Mouse (Mus musculus): Measurements from ENCODE around the gene S100a16.

The S100a16 gene

DNA sequence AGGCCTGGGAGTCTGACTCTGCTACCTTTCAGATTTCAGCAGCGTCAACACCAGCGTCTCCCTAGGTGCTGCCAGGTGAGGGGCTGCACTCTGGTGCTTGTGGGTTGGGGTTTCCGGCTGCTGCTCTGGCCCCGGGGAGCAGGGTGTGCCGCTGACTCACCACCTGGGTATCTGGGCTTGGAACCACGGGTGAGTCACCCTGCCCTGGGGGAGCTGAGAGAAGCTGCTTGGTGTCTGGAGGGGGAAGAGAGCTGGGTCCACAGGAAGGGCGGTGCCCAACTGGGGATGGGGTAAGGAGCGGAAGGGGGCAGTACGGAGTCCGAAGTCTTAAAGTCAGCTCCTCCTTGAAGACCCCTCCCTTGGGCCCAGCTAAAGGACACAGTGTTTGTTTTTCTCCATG is 49.9 kb downstream of the S100a16 start:
- DNase-seq (ENCODE audit: low spot score), result no peak

GRCm38 (mm10) chr3:90587361-90588101 is 50.5 kb downstream of the S100a16 start:
- peak; percentile 28 for DNase-seq (ENCODE audit: low spot score)

- DNase-seq (ENCODE audit: low spot score), result no peak
These were observed 52.3 kb downstream of the S100a16 start for GRCm38 (mm10) chr3:90589390-90589789.

- DNase-seq (ENCODE audit: low spot score), result no peak
These were observed 52.9 kb downstream of the S100a16 start, which contains the start of gene S100a2 for GRCm38 (mm10) chr3:90589947-90590346. S100a2 (plus strand) TSS chr3:90590247.
